Mouse (Mus musculus): Measurements from ENCODE around the gene AL731706.1. TPM values are rescaled to one million over a fixed set of nuclear protein-coding genes. Genes with fewer than 3 reads are reported as not detected.
"Not testable (repeated sequence)": the region's sequence is repeated elsewhere in the genome, so short reads cannot be mapped to it uniquely, and the experiment has no call there.

The AL731706.1 gene
- polyA plus RNA-seq, 1 experiment, result 1.8 TPM

- peak overlapping the region; percentile 75 for H3K4me3 ChIP-seq (replicated peaks)
- TF ChIP-seq GATA1 (IDR thresholded peaks at IDR 0.05; ENCODE audit: borderline replicate concordance, low read length) (no peak), FLI1 (IDR thresholded peaks at IDR 0.05; ENCODE audit: low read length) (no peak)
- peaks cover 65% of the 10 kb centered on the region for H3K4me1 ChIP-seq
- H3K36me3 ChIP-seq (replicated peaks; ENCODE audit: low read length), result peaks cover 3% of the 10 kb centered on the region
- H3K27me3 ChIP-seq (replicated peaks), result no peaks in the 10 kb centered on the region
- H3K9me3 ChIP-seq, result no peaks in the 10 kb centered on the region
Observed at GRCm38 (mm10) chr2:136911958-136912411, 20.8 kb upstream of the AL731706.1 start.

- H3K9me3 ChIP-seq, result peaks cover 3% of the 10 kb centered on the region; the same call in 1 of the 2 replicates
- TF ChIP-seq GATA1 (IDR thresholded peaks at IDR 0.05; ENCODE audit: borderline replicate concordance, low read length), result no peak
- no peak for TF ChIP-seq FLI1 (IDR thresholded peaks at IDR 0.05; ENCODE audit: low read length)
- H3K4me1 ChIP-seq, result peaks cover 43% of the 10 kb centered on the region
- H3K27me3 ChIP-seq (replicated peaks), result no peaks in the 10 kb centered on the region
- H3K36me3 ChIP-seq (replicated peaks; ENCODE audit: low read length), result peaks cover 16% of the 10 kb centered on the region
- H3K4me3 ChIP-seq (replicated peaks), result no peak overlapping the region
Observed at GRCm38 (mm10) chr2:136909298-136909697, 18.1 kb upstream of the AL731706.1 start.

GRCm38 (mm10) chr2:136908596-136908995, 17.4 kb upstream of the AL731706.1 start:
- peaks cover 16% of the 10 kb centered on the region for H3K36me3 ChIP-seq (replicated peaks; ENCODE audit: low read length)
- peaks cover 46% of the 10 kb centered on the region for H3K4me1 ChIP-seq
- H3K4me3 ChIP-seq (replicated peaks), result no peak overlapping the region
- H3K9me3 ChIP-seq, result peaks cover 3% of the 10 kb centered on the region; the same call in 1 of the 2 replicates
- H3K27me3 ChIP-seq (replicated peaks), result no peaks in the 10 kb centered on the region
- TF ChIP-seq FLI1 (IDR thresholded peaks at IDR 0.05; ENCODE audit: low read length) (no peak), GATA1 (IDR thresholded peaks at IDR 0.05; ENCODE audit: borderline replicate concordance, low read length) (no peak)

GRCm38 (mm10) chr2:136896131-136896530, 4.9 kb upstream of the AL731706.1 start:
- Histone ChIP-seq H3K4me3 (replicated peaks) (no peak overlapping the region), H3K36me3 (replicated peaks; ENCODE audit: low read length) (no peaks in the 10 kb centered on the region), H3K27me3 (replicated peaks) (no peaks in the 10 kb centered on the region), H3K9me3 (no peaks in the 10 kb centered on the region), H3K4me1 (peaks cover 37% of the 10 kb centered on the region)
- TF ChIP-seq GATA1 (IDR thresholded peaks at IDR 0.05; ENCODE audit: borderline replicate concordance, low read length), result no peak
- no peak for TF ChIP-seq FLI1 (IDR thresholded peaks at IDR 0.05; ENCODE audit: low read length)

- Histone ChIP-seq H3K9me3 (no peaks in the 10 kb centered on the region), H3K36me3 (replicated peaks; ENCODE audit: low read length) (no peaks in the 10 kb centered on the region), H3K4me1 (peaks cover 41% of the 10 kb centered on the region), H3K27me3 (replicated peaks) (no peaks in the 10 kb centered on the region), H3K4me3 (replicated peaks) (no peak overlapping the region)
- TF ChIP-seq GATA1 (IDR thresholded peaks at IDR 0.05; ENCODE audit: borderline replicate concordance, low read length) (no peak), FLI1 (IDR thresholded peaks at IDR 0.05; ENCODE audit: low read length) (no peak)
Observed at GRCm38 (mm10) chr2:136894494-136894893, 3.3 kb upstream of the AL731706.1 start.

- Histone ChIP-seq H3K27me3 (replicated peaks) (no peaks in the 10 kb centered on the region), H3K4me3 (replicated peaks) (peak overlapping the region; percentile 98), H3K36me3 (replicated peaks; ENCODE audit: low read length) (no peaks in the 10 kb centered on the region), H3K4me1 (peaks cover 41% of the 10 kb centered on the region), H3K9me3 (no peaks in the 10 kb centered on the region)
- TF ChIP-seq GATA1 (IDR thresholded peaks at IDR 0.05; ENCODE audit: borderline replicate concordance, low read length) (no peak), FLI1 (IDR thresholded peaks at IDR 0.05; ENCODE audit: low read length) (no peak)
Observed at GRCm38 (mm10) chr2:136891951-136892371, 772 bp upstream of the AL731706.1 start.

- Histone ChIP-seq H3K4me1 (peaks cover 35% of the 10 kb centered on the region), H3K4me3 (replicated peaks) (peak overlapping the region; percentile 98)
- not testable (repeated sequence) for H3K36me3 ChIP-seq (replicated peaks; ENCODE audit: low read length); H3K27me3 ChIP-seq (replicated peaks); H3K9me3 ChIP-seq
Observed at GRCm38 (mm10) chr2:136890716-136891067, 497 bp downstream of the AL731706.1 start.

GRCm38 (mm10) chr2:136886846-136887245, 4.3 kb downstream of the AL731706.1 start:
- H3K4me3 ChIP-seq (replicated peaks), result no peak overlapping the region
- no peaks in the 10 kb centered on the region for H3K9me3 ChIP-seq
- H3K4me1 ChIP-seq, result peaks cover 23% of the 10 kb centered on the region
- no peak for TF ChIP-seq GATA1 (IDR thresholded peaks at IDR 0.05; ENCODE audit: borderline replicate concordance, low read length)
- no peak for TF ChIP-seq FLI1 (IDR thresholded peaks at IDR 0.05; ENCODE audit: low read length)
- H3K27me3 ChIP-seq (replicated peaks), result no peaks in the 10 kb centered on the region
- H3K36me3 ChIP-seq (replicated peaks; ENCODE audit: low read length), result peaks cover 44% of the 10 kb centered on the region

- Histone ChIP-seq H3K4me1 (peaks cover 22% of the 10 kb centered on the region), H3K36me3 (replicated peaks; ENCODE audit: low read length) (peaks cover 56% of the 10 kb centered on the region), H3K4me3 (replicated peaks) (no peak within 1 kb of the TSS), H3K27me3 (replicated peaks) (no peaks in the 10 kb centered on the region), H3K9me3 (no peaks in the 10 kb centered on the region)
- TF ChIP-seq GATA1 (IDR thresholded peaks at IDR 0.05; ENCODE audit: borderline replicate concordance, low read length), result no peak
- TF ChIP-seq FLI1 (IDR thresholded peaks at IDR 0.05; ENCODE audit: low read length), result no peak
Observed at GRCm38 (mm10) chr2:136885579-136885978, 5.6 kb downstream of the AL731706.1 start, which contains the start of gene AL731706.2. AL731706.2 (minus strand) TSS chr2:136885679.

GRCm38 (mm10) chr2:136854543-136855388, 36.4 kb downstream of the AL731706.1 start:
- 0 out of 2 replicates have a peak, but pooled peaks cover 2% of the 10 kb centered on the region for H3K9me3 ChIP-seq
- no peaks in the 10 kb centered on the region for H3K27me3 ChIP-seq (replicated peaks)
- no peak for TF ChIP-seq FLI1 (IDR thresholded peaks at IDR 0.05; ENCODE audit: low read length)
- TF ChIP-seq GATA1 (IDR thresholded peaks at IDR 0.05; ENCODE audit: borderline replicate concordance, low read length), result no peak
- no peak overlapping the region for H3K4me3 ChIP-seq (replicated peaks)
- no peaks in the 10 kb centered on the region for H3K36me3 ChIP-seq (replicated peaks; ENCODE audit: low read length)
- H3K4me1 ChIP-seq, result no peaks in the 10 kb centered on the region

Data from megakaryocyte, embryonic 14.5 days (primary cell).